Mouse (Mus musculus): ENCODE measurements at regions not wholly inside any gene's neighbourhood (a gene's known extent, or its start where the extent isn't known, plus 50 kb on each side); places are given as distances from the start of the nearest gene placed in this dataset.

GRCm38 (mm10) chr8:87273328-87273727, 199.1 kb downstream of the Cbln1 start:
- no peak for TF ChIP-seq POLR2A (IDR thresholded peaks at IDR 0.05; ENCODE audit: extremely low read depth, insufficient read depth, low read length)
- no peak for TF ChIP-seq CTCF (IDR thresholded peaks at IDR 0.05; ENCODE audit: low read depth, low read length)
